Mouse (Mus musculus) stomach, embryonic 16.5 days (tissue): ENCODE data around the gene Olfr788. TPM values are rescaled to one million over a fixed set of nuclear protein-coding genes. Genes with fewer than 3 reads are reported as not detected.

Experiments
- polyA plus RNA-seq: library from polyadenylated mRNA; unstranded; fragments of >200 nt; fragmentation: Nextera tagmentation; extraction: Ambion mirVana; gene quantifications from 2 replicates; pipeline ENCODE4 v1.2.1, GENCODE M21; 2015

Olfr788 gene
- polyA plus RNA-seq, 1 experiment from 2014 or later, result not detected

Other genes starting within 250 kb of the Olfr788 start
- gene Olfr774, start 234.8 kb upstream of the Olfr788 start, polyA plus RNA-seq, result not detected in 2 replicates
- not detected in 2 replicates for gene Olfr775, start 222.6 kb upstream of the Olfr788 start, polyA plus RNA-seq
- not detected in 2 replicates for gene Olfr776, start 211.9 kb upstream of the Olfr788 start, polyA plus RNA-seq
- not detected in 2 replicates for gene Olfr777, start 199.5 kb upstream of the Olfr788 start, polyA plus RNA-seq
- gene Olfr780, start 152.9 kb upstream of the Olfr788 start, polyA plus RNA-seq, result not detected in 2 replicates
- not detected in 2 replicates for gene Olfr781, start 142.1 kb upstream of the Olfr788 start, polyA plus RNA-seq
- gene Olfr782, start 122.1 kb upstream of the Olfr788 start, polyA plus RNA-seq, result not detected in 2 replicates
- 0.09 TPM in 1 of 2 replicates, not detected in the other for gene Olfr784, start 86.9 kb upstream of the Olfr788 start, polyA plus RNA-seq
- not detected in 2 replicates for gene Olfr785, start 65.6 kb upstream of the Olfr788 start, polyA plus RNA-seq
- not detected in 2 replicates for gene Olfr786, start 43.7 kb upstream of the Olfr788 start, polyA plus RNA-seq
- gene Olfr787, start 9.1 kb upstream of the Olfr788 start, polyA plus RNA-seq, result not detected in 2 replicates
- not detected in 2 replicates for gene Olfr789, start 13.8 kb downstream of the Olfr788 start, polyA plus RNA-seq
- not detected in 2 replicates for gene Olfr790, start 27.5 kb downstream of the Olfr788 start, polyA plus RNA-seq
- gene Olfr791, start 50.8 kb downstream of the Olfr788 start, polyA plus RNA-seq, result not detected in 2 replicates
- gene Olfr792, start 68.2 kb downstream of the Olfr788 start, polyA plus RNA-seq, result not detected in 2 replicates
- not detected in 2 replicates for gene Olfr794, start 96.7 kb downstream of the Olfr788 start, polyA plus RNA-seq
- gene Olfr796, start 141.6 kb downstream of the Olfr788 start, polyA plus RNA-seq, result not detected in 2 replicates
- not detected in 2 replicates for gene Olfr798, start 156.9 kb downstream of the Olfr788 start, polyA plus RNA-seq
- gene Olfr799, start 166.5 kb downstream of the Olfr788 start, polyA plus RNA-seq, result not detected in 2 replicates
- gene Olfr800, start 186.7 kb downstream of the Olfr788 start, polyA plus RNA-seq, result not detected in 2 replicates
- gene Olfr801, start 202.9 kb downstream of the Olfr788 start, polyA plus RNA-seq, result not detected in 2 replicates
- gene Olfr802, start 217.2 kb downstream of the Olfr788 start, polyA plus RNA-seq, result not detected in 2 replicates
- gene Olfr803, start 223.3 kb downstream of the Olfr788 start, polyA plus RNA-seq, result not detected in 2 replicates
- not detected in 2 replicates for gene Olfr804, start 232.2 kb downstream of the Olfr788 start, polyA plus RNA-seq